Mouse (Mus musculus) cortical plate, adult 2 months (tissue): ENCODE data around the gene Gm37240.

ENCODE experiments used
- CTCF ChIP-seq: fragments of 200-500 bp; IDR thresholded peaks from 2 replicates; pipeline ENCODE4 v1.5.1; 2011; ENCODE audit warnings: mild to moderate bottlenecking, control low read depth, low read length; ENCODE audit not compliant: insufficient read depth; ENCODE audit errors: extremely low read depth
- POLR2A ChIP-seq: fragments of 200-500 bp; IDR thresholded peaks from 2 replicates; pipeline ENCODE4 v1.6.1; 2011; ENCODE audit warnings: mild to moderate bottlenecking, low read length, control low read depth; ENCODE audit not compliant: insufficient read depth; ENCODE audit errors: extremely low read depth

DNA sequence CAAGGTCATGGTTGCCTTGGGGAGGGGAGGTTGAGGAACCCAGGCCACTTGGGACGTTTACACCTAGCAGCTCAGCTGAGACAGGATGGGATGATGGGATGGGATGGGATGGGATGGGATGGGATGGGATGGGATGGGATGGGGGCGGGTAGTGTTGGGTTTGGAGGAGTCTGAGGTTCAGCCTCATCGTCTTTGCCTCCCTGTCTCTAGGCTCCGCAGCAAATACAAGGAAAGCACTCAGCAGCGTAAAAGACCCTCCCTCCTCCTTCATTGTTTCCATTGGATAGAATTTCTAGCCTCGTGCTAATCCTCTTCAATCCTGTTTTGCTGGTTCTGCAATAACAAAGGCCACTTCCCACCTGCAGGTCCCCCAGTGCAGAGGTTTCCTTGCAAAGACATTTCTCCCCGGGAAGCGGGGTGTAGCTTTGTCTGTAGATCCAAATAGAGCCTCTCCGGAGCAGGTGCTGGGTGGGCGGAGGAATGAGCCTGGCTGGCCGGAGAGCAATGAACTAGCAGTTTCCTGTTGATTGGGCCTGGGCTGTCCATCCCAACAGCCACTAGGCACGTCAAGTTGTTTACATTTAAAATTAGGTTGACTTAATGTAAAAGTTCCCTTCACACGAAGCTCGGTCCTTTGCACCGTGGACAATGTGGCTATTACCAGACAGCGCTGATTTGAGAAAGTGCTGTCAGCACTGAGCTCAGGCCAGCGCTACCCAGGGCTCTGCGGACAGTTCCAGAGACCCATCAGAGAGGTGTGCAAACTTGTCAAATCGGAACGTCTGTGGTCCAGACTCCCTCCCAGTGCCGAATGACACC is 1221.9 kb downstream of the Gm37240 start:
- no peak for TF ChIP-seq POLR2A
- no peak for TF ChIP-seq CTCF
